Mouse (Mus musculus): Measurements from ENCODE around the gene Ahcy. TPM values are rescaled to one million over a fixed set of nuclear protein-coding genes. Genes with fewer than 3 reads are reported as not detected.

The Ahcy gene
- total and polyA plus RNA-seq, 3 experiments = 364 to 529 (median 514) TPM

DNA sequence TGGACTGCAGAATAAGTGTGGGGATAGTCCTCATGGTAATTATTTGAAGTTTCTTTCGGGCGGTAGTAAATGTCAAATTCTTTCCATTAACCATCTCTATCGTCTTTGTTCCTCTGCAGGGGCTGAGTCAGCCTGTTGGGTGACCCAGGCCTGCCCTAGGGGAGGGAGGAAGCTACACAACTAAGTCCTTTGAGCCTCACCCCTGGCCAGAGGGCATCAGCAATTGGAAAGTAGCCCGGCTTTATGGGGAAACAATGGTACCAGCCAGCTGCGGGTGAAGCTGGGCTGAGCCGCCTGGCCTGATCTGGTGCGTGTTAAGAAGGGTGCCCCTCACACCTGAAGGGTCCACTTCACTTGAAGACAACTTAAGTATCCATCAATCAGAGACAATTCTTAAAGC lies 25.1 kb upstream of the Ahcy start:
- Histone ChIP-seq H3K27ac (ENCODE audit: insufficient read depth, low read depth) (no peak overlapping the region), H3K4me2 (ENCODE audit: insufficient read depth, low read depth, poor library complexity, severe bottlenecking) (no peak overlapping the region), H3K4me3 (replicated peaks in 1 of 3; ENCODE audit: low read depth in 2 of 3, low read length in 2 of 3, poor library complexity in 1 of 3) (no peak overlapping the region), H3K36me3 (replicated peaks in 1 of 2; ENCODE audit: control insufficient read depth in 1 of 2, insufficient read depth in 1 of 2, low read length in 1 of 2) (no peaks in the 10 kb centered on the region), H3K27me3 (replicated peaks) (no peaks in the 10 kb centered on the region), H3K79me2 (replicated peaks; ENCODE audit: control insufficient read depth, extremely low read depth, insufficient read depth, poor library complexity, severe bottlenecking) (no peaks in the 10 kb centered on the region), H3K9me3 (replicated peaks; ENCODE audit: low read length) (no peaks in the 10 kb centered on the region), H3K4me1 (ENCODE audit: control insufficient read depth in 1 of 2, insufficient read depth in 2 of 2) (peaks cover 5 to 22% of the 10 kb centered on the region in 2 experiments), H3K9ac (ENCODE audit: insufficient read depth, low read depth) (no peak overlapping the region)
- dilution Hi-C loops (cut with MboI; ENCODE audit: extremely low pct_ligation_motif_present, extremely low pct_unique_long_range_greater_than_20kb, low sequenced_read_pairs) (no loop called here), in situ Hi-C loops (cut with MboI; ENCODE audit: low pct_ligation_motif_present, low pct_unique_long_range_greater_than_20kb, low sequenced_read_pairs) (loop anchor here (10.0 to 25.0 kb wide), 2 partner anchors 65 to 288 kb away; partner anchors contain the start of gene Trp53inp2)
- TF ChIP-seq BHLHE40 (IDR thresholded peaks at IDR 0.05; ENCODE audit: low read depth, low read length) (no peak), RCOR1 (conservative IDR thresholded peaks at IDR 0.05; ENCODE audit: low read depth, low read length) (no peak), UBTF (IDR thresholded peaks at IDR 0.05; ENCODE audit: low read depth, low read length) (no peak), USF1 (IDR thresholded peaks at IDR 0.05; ENCODE audit: low read depth, low read length) (no peak), ETS1 (conservative IDR thresholded peaks at IDR 0.05; ENCODE audit: low read depth, low read length) (no peak), ZKSCAN1 (IDR thresholded peaks at IDR 0.05; ENCODE audit: borderline replicate concordance, low read depth, low read length) (no peak), GABPA (IDR thresholded peaks at IDR 0.05; ENCODE audit: insufficient replicate concordance, low read depth, low read length) (no peak), MAFK (IDR thresholded peaks at IDR 0.05; ENCODE audit: insufficient replicate concordance, low read length) (no peak), SMC3 (IDR thresholded peaks at IDR 0.05; ENCODE audit: low read depth, low read length) (no peak)
- no peak for DNase-seq (ENCODE audit: extremely low read depth)

- Histone ChIP-seq H3K36me3 (replicated peaks in 1 of 2; ENCODE audit: control insufficient read depth in 1 of 2, insufficient read depth in 1 of 2, low read length in 1 of 2) (no peaks in the 10 kb centered on the region), H3K9ac (ENCODE audit: insufficient read depth, low read depth) (no peak overlapping the region), H3K9me3 (replicated peaks; ENCODE audit: low read length) (no peaks in the 10 kb centered on the region), H3K4me3 (replicated peaks in 1 of 3; ENCODE audit: low read depth in 2 of 3, low read length in 2 of 3, poor library complexity in 1 of 3) (no peak overlapping the region), H3K4me1 (ENCODE audit: control insufficient read depth in 1 of 2, insufficient read depth in 2 of 2) (peaks cover 5 to 23% of the 10 kb centered on the region in 2 experiments), H3K79me2 (replicated peaks; ENCODE audit: control insufficient read depth, extremely low read depth, insufficient read depth, poor library complexity, severe bottlenecking) (no peaks in the 10 kb centered on the region), H3K4me2 (ENCODE audit: insufficient read depth, low read depth, poor library complexity, severe bottlenecking) (no peak overlapping the region), H3K27ac (ENCODE audit: insufficient read depth, low read depth) (no peak overlapping the region), H3K27me3 (replicated peaks) (no peaks in the 10 kb centered on the region)
- DNase-seq (ENCODE audit: extremely low read depth) = peak; percentile 42
- TF ChIP-seq RAD21 (IDR thresholded peaks at IDR 0.05; ENCODE audit: low read depth, low read length) (peak; percentile 10), SMC3 (IDR thresholded peaks at IDR 0.05; ENCODE audit: low read depth, low read length) (peak; percentile 6; the same call in 1 of the 2 replicates), POLR2AphosphoS2 (IDR thresholded peaks at IDR 0.05; ENCODE audit: low read depth, low read length) (no peak), CTCF (conservative IDR thresholded peaks at IDR 0.05 in 1 of 2, IDR thresholded peaks at IDR 0.05 in 1 of 2; ENCODE audit: low read depth in 2 of 2, low read length in 2 of 2) (peak; percentile 26 to 47; a peak in 2 of 4 replicates)
- dilution Hi-C loops (cut with MboI; ENCODE audit: extremely low pct_ligation_motif_present, extremely low pct_unique_long_range_greater_than_20kb, low sequenced_read_pairs) (no loop called here), in situ Hi-C loops (cut with MboI; ENCODE audit: low pct_ligation_motif_present, low pct_unique_long_range_greater_than_20kb, low sequenced_read_pairs) (loop anchor here (10.0 to 25.0 kb wide), 2 partner anchors 66 to 288 kb away; partner anchors contain the start of gene Trp53inp2)
These were observed 24.6 kb upstream of the Ahcy start for GRCm38 (mm10) chr2:155098720-155099380.

Measured in CH12.LX (cell line).